Mouse (Mus musculus): ENCODE data around the gene 4930412O13Rik.

The 4930412O13Rik gene

GRCm38 (mm10) chr2:9903854-9904560 is 23.0 kb downstream of the 4930412O13Rik start:
- DNase-seq: no peak

- DNase-seq: no peak
Measured at GRCm38 (mm10) chr2:9905995-9906394, 24.9 kb downstream of the 4930412O13Rik start.

GRCm38 (mm10) chr2:9917602-9918001 is 36.5 kb downstream of the 4930412O13Rik start:
- DNase-seq: no peak

GRCm38 (mm10) chr2:9918691-9919471 is 37.8 kb downstream of the 4930412O13Rik start:
- no peak for DNase-seq

- no peak for DNase-seq
Measured at GRCm38 (mm10) chr2:9926194-9926904, 45.3 kb downstream of the 4930412O13Rik start.

- no peak for DNase-seq
Measured at GRCm38 (mm10) chr2:9926905-9927283, 45.8 kb downstream of the 4930412O13Rik start.
